Mouse (Mus musculus) ES-E14 (cell line): ENCODE data around the gene Ankrd49. TPM values are rescaled to one million over a fixed set of nuclear protein-coding genes. Genes with fewer than 3 reads are reported as not detected.

ENCODE experiments used
- DNase-seq: peaks from one replicate; pipeline ENCODE4 v3.0.0-alpha.2; 2013; ENCODE audit warnings: low read depth, low spot score
- H3K27ac ChIP-seq: 2 replicates; pipeline ENCODE4 v1.5.1; 2012; ENCODE audit warnings: low read depth, mild to moderate bottlenecking, low read length, moderate library complexity, mixed read lengths; ENCODE audit not compliant: poor library complexity, insufficient read depth, severe bottlenecking
- H3K36me3 ChIP-seq: 2 replicates; pipeline ENCODE4 v1.6.1; 2012; ENCODE audit warnings: mild to moderate bottlenecking, low read length, moderate library complexity, mixed read lengths; ENCODE audit not compliant: control insufficient read depth, poor library complexity, insufficient read depth, severe bottlenecking
- H3K4me1 ChIP-seq, 2 experiments: fragments of 150-350 bp in 1 of 2; sonication (generic) in 1 of 2; 2 replicates each; pipeline ENCODE4 v1.6.1; 2012; ENCODE audit warnings: low read length in 2 of 2, mild to moderate bottlenecking in 1 of 2, mixed read lengths in 1 of 2; ENCODE audit not compliant: control insufficient read depth in 2 of 2, insufficient read depth in 2 of 2, poor library complexity in 1 of 2
- H3K4me3 ChIP-seq, 2 experiments: fragments of 150-350 bp in 1 of 2; sonication (generic) in 1 of 2; 2 replicates each; pipeline ENCODE4 v1.5.1; 2012; ENCODE audit warnings: low read length in 2 of 2, low read depth in 1 of 2, mild to moderate bottlenecking in 1 of 2, mixed read lengths in 1 of 2; ENCODE audit not compliant: insufficient read depth in 1 of 2, poor library complexity in 1 of 2, severe bottlenecking in 1 of 2
- H3K9ac ChIP-seq: 2 replicates; pipeline ENCODE4 v1.6.1; 2012; ENCODE audit warnings: low read depth, mild to moderate bottlenecking, low read length, mixed read lengths; ENCODE audit not compliant: poor library complexity, insufficient read depth, severe bottlenecking
- H3K9me3 ChIP-seq: fragments of 150-350 bp; sonication (generic); 2 replicates; pipeline ENCODE4 v1.6.1; 2012; ENCODE audit warnings: low read depth, mild to moderate bottlenecking, low read length; ENCODE audit not compliant: control insufficient read depth, insufficient read depth
- CHD2 ChIP-seq: IDR thresholded peaks from 2 replicates; pipeline ENCODE4 v1.6.1; 2014; ENCODE audit warnings: mild to moderate bottlenecking, low read depth, low read length, inconsistent platforms
- HCFC1 ChIP-seq: IDR thresholded peaks from 2 replicates; pipeline ENCODE4 v1.6.1; 2012; ENCODE audit warnings: low read length, inconsistent platforms, borderline replicate concordance; ENCODE audit not compliant: insufficient read depth
- MAFK ChIP-seq: IDR thresholded peaks from 2 replicates; pipeline ENCODE4 v1.6.1; 2014; ENCODE audit warnings: mild to moderate bottlenecking, low read depth, low read length, inconsistent platforms; ENCODE audit not compliant: insufficient read depth
- ZC3H11A ChIP-seq: IDR thresholded peaks from 2 replicates; pipeline ENCODE4 v1.6.1; 2012; ENCODE audit warnings: low read depth, mild to moderate bottlenecking, inconsistent platforms, low read length, borderline replicate concordance
- ZNF384 ChIP-seq: IDR thresholded peaks from 2 replicates; pipeline ENCODE4 v1.6.1; 2012; ENCODE audit warnings: low read depth, low read length, inconsistent platforms
- in situ Hi-C, 2 experiments: fragments of 600-800 bp; cut with MboI; formaldehyde crosslinking; loops; one replicate each; pipeline ENCODE4 v1.15.1; 2025; ENCODE audit warnings: low sequenced_read_pairs in 2 of 2, inconsistent platforms in 1 of 2; ENCODE audit not compliant: unreplicated experiment in 2 of 2
- total RNA-seq: library from RNA; depleted of rRNA; stranded (reverse); fragments of 300-350 nt; gene quantifications from 2 replicates; pipeline ENCODE4 v1.2.3, GENCODE M21; 2012; rRNA removed

Ankrd49 gene
- 44.4 and 48.7 TPM in 2 replicates for total RNA-seq

- DNase-seq = peak; percentile 98
- H3K4me1 ChIP-seq = peaks cover 0 to 2% of the 10 kb centered on the region in 2 experiments; a peak in 2 of 4 replicates
- peaks cover 23% of the 10 kb centered on the region for H3K36me3 ChIP-seq
- peak within 1 kb of the TSS; percentile 79 for H3K27ac ChIP-seq
- in situ Hi-C loops = no loop called here
- H3K4me3 ChIP-seq = peak within 1 kb of the TSS; percentile 79 to 94
- H3K9ac ChIP-seq = peak within 1 kb of the TSS; percentile 98
- H3K9me3 ChIP-seq = no peaks in the 10 kb centered on the region
- TF ChIP-seq MAFK = no peak
- TF ChIP-seq HCFC1 = peak; percentile 64; the same call in 1 of the 2 replicates
- TF ChIP-seq CHD2 = peak; percentile 99
These were observed at the start of gene Ankrd49, which contains the start of gene Mre11a for GRCm38 (mm10) chr9:14784039-14785002. Gene Ankrd49 (minus strand): TSS chr9:14784856. Gene Mre11a (plus strand): TSS chr9:14784654.

GRCm38 (mm10) chr9:14832046-14832445 lies 47.4 kb upstream of the Ankrd49 start:
- Histone ChIP-seq H3K9ac (no peak overlapping the region), H3K27ac (no peak overlapping the region), H3K36me3 (peaks cover 36% of the 10 kb centered on the region), H3K4me1 (no peaks in the 10 kb centered on the region), H3K9me3 (no peaks in the 10 kb centered on the region), H3K4me3 (no peak overlapping the region)
- DNase-seq = no peak
- TF ChIP-seq MAFK (no peak), CHD2 (no peak), ZNF384 (no peak), HCFC1 (no peak), ZC3H11A (no peak)
- in situ Hi-C loops = no loop called here

GRCm38 (mm10) chr9:14827875-14828274 lies 43.2 kb upstream of the Ankrd49 start:
- Histone ChIP-seq H3K36me3 (peaks cover 33% of the 10 kb centered on the region), H3K4me3 (no peak overlapping the region), H3K4me1 (no peaks in the 10 kb centered on the region), H3K9ac (no peak overlapping the region), H3K9me3 (no peaks in the 10 kb centered on the region), H3K27ac (no peak overlapping the region)
- no peak for DNase-seq
- TF ChIP-seq ZNF384 = no peak
- TF ChIP-seq HCFC1 = no peak
- TF ChIP-seq MAFK = no peak
- no peak for TF ChIP-seq ZC3H11A
- TF ChIP-seq CHD2 = no peak
- in situ Hi-C loops = no loop called here

GRCm38 (mm10) chr9:14824840-14825239 lies 40.2 kb upstream of the Ankrd49 start:
- Histone ChIP-seq H3K27ac (no peak overlapping the region), H3K9me3 (no peaks in the 10 kb centered on the region), H3K36me3 (peaks cover 26% of the 10 kb centered on the region), H3K4me3 (no peak overlapping the region), H3K4me1 (no peaks in the 10 kb centered on the region), H3K9ac (no peak overlapping the region)
- no peak for TF ChIP-seq HCFC1
- TF ChIP-seq MAFK = no peak
- no peak for TF ChIP-seq ZC3H11A
- no peak for TF ChIP-seq CHD2
- no peak for TF ChIP-seq ZNF384
- in situ Hi-C loops = loop anchor here (25.0 kb wide), 3 partner anchors 437 to 988 kb away; partner anchors contain the start of genes Cep57 (in 2 of the 2) and Fam76b (in 2 of the 2)
- DNase-seq = no peak
